Mouse (Mus musculus): ENCODE data around the gene Sugct.

DNA sequence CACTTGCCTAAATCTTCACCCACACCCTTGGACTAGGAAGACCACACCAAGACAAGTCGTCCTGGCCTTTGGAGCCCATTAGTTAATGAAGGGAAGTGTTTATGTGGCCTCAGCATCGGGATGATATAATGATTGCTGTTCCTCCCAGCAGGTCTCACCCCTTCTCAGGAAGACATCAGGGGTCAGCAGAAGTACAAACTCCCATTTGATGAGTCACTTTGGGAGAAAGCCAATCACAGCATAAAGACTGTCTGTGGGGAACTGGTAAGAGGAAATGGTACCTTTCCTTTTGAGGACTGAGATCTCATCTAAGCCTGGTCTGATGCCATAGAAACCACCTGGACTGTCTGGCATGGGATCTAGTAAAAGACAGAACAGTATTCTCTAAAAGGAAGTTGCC is 860.2 kb downstream of the Sugct start:
- TF ChIP-seq CHD2 (IDR thresholded peaks at IDR 0.05; ENCODE audit: low read depth, low read length): no peak
- no peak for TF ChIP-seq HCFC1 (IDR thresholded peaks at IDR 0.05; ENCODE audit: borderline replicate concordance, insufficient read depth, low read length)
- no peak for TF ChIP-seq ZNF384 (IDR thresholded peaks at IDR 0.05; ENCODE audit: low read depth, low read length)
